Mouse (Mus musculus) thymus, adult 2 months (tissue): ENCODE measurements at regions not wholly inside any gene's neighbourhood (a gene's known extent, or its start where the extent isn't known, plus 50 kb on each side); places are given as distances from the start of the nearest gene placed in this dataset.

Source experiments
- CTCF ChIP-seq: fragments of 200-500 bp; IDR thresholded peaks from 2 replicates; pipeline ENCODE4 v1.5.1; 2012; ENCODE audit warnings: mild to moderate bottlenecking, control low read depth, low read length, moderate library complexity, borderline replicate concordance; ENCODE audit not compliant: control insufficient read depth, poor library complexity, insufficient read depth; ENCODE audit errors: extremely low read depth
- POLR2A ChIP-seq: fragments of 200-500 bp; IDR thresholded peaks from 2 replicates; pipeline ENCODE4 v1.6.1; 2012; ENCODE audit warnings: mild to moderate bottlenecking, low read length, control low read depth, moderate library complexity; ENCODE audit not compliant: control insufficient read depth, poor library complexity, insufficient read depth; ENCODE audit errors: extremely low read depth

DNA sequence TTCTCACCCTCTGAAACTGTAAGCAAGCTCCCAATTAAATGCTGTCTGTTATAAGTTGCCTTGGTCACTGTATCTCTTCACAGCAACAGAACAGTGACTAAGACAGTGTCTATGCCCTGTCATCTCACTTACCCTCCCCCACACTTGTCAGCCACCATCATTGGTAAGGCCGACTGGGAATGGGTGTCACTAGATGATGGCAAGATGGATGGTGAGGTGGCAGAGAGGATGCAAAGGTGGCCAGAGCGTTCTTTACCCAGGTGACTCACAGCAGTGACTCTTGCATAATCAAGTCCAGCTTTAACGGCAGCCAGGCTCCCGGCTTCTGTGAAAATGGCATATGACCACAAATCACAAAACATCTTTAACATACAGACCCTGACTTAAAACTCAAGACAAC lies 91.9 kb downstream of the Nufip1 start:
- no peak for TF ChIP-seq POLR2A
- no peak for TF ChIP-seq CTCF
